Mouse (Mus musculus): ENCODE data around the gene Tmem131. TPM values are rescaled to one million over a fixed set of nuclear protein-coding genes. Genes with fewer than 3 reads are reported as not detected.

Tmem131 gene
- polyA plus RNA-seq (2012; rRNA removed), result 30.9 and 38.1 TPM in 2 replicates

GRCm38 (mm10) chr1:36943653-36944052 is at the start of gene Tmem131:
Tmem131 (minus strand) TSS chr1:36943666.

GRCm38 (mm10) chr1:36761568-36761967 is 181.9 kb downstream of the Tmem131 start, which contains the start of gene Zap70:
Zap70 (plus strand) TSS chr1:36761798.

Other genes with a start within 250 kb of the Tmem131 start
- gene 4933424G06Rik, start 233.5 kb downstream of the Tmem131 start, polyA plus RNA-seq (2012; rRNA removed), result not detected in 2 replicates
- 181 and 201 TPM in 2 replicates for gene Actr1b, start 229.2 kb downstream of the Tmem131 start, polyA plus RNA-seq (2012; rRNA removed)
- gene Zap70, start 181.9 kb downstream of the Tmem131 start, polyA plus RNA-seq (2012; rRNA removed), result 2.6 and 3.7 TPM in 2 replicates
- 0.52 and 0.84 TPM in 2 replicates for gene Vwa3b, start 82.9 kb upstream of the Tmem131 start, polyA plus RNA-seq (2012; rRNA removed)

Measured in colon, adult 2 months (tissue).